In genomic region chr12:45074042-45074601, GRCm38 (mm10) we compare ENCODE assay signal across 8 mouse cellular contexts. TPM values are rescaled to one million over a fixed set of nuclear protein-coding genes. Genes with fewer than 3 reads are reported as not detected.
A peak's percentile ranks its signal among the peaks of the same experiment; 100 is the strongest.
DNase-seq lines count a peak whose midpoint lies in the region.

No protein-coding gene starts in this region.

- DNase-seq in adrenal gland, postnatal 25 days, result peak; percentile 81
- DNase-seq in embryo, embryonic 9.5 days (ENCODE audit: extremely low spot score), result peak; percentile 86
- peak; percentile 88 to 90 for DNase-seq in heart, adult 18-20 months
- DNase-seq in kidney, adult 18-20 months, result peak; percentile 88
- peak; percentile 83 for DNase-seq in limb, embryonic 10.5 days (ENCODE audit: low spot score)
- DNase-seq in mesoderm, embryonic 11.5 days (ENCODE audit: low read depth, low spot score), result peak; percentile 78
- DNase-seq in right cerebral cortex, postnatal 4 days, result peak; percentile 61
- no peak for DNase-seq in B cell, adult 2 months

- under 1% methylated on average over 51 of the region's 62 CpGs for WGBS in limb, embryonic 10.5 days

- peak overlapping the region; percentile 81 for H3K4me3 ChIP-seq in limb, embryonic 10.5 days

- H3K9me3 ChIP-seq in limb, embryonic 10.5 days (replicated peaks), result no peaks in the 10 kb centered on the region

- H3K27me3 ChIP-seq in limb, embryonic 10.5 days (ENCODE audit: low read depth, poor library complexity, severe bottlenecking), result peaks cover 15% of the 10 kb centered on the region; the same call in 1 of the 2 replicates

- H3K36me3 ChIP-seq in limb, embryonic 10.5 days, result no peaks in the 10 kb centered on the region

- peaks cover 24% of the 10 kb centered on the region for H3K4me1 ChIP-seq in limb, embryonic 10.5 days

- peak overlapping the region; percentile 95 for H3K27ac ChIP-seq in limb, embryonic 10.5 days

RNA-seq across cellular contexts. Expression of gene Stxbp6, which starts 0.4 kb away (rescaled TPM):
- 21.9 and 23.7 TPM in 2 replicates for total RNA-seq in adrenal gland, postnatal 25 days (2021)
- 10 to 100 TPM in 1 of 2 experiments, 1 to 10 TPM in 1; 6.0 to 10.2 TPM for total RNA-seq in heart, adult 18-20 months (2021)
- polyA plus RNA-seq in limb, embryonic 10.5 days (2016; fragmentation: Nextera tagmentation; extraction: Ambion mirVana), result 12.5 and 12.8 TPM in 2 replicates

Comparison
In these comparisons a context has a peak if more than half of its experiments do, and no peak if none do; other contexts are left out.
1. DNase-seq: peak in adrenal gland, postnatal 25 days (single experiment), embryo, embryonic 9.5 days (single experiment), heart, adult 18-20 months (2 of 2), kidney, adult 18-20 months (single experiment), limb, embryonic 10.5 days (single experiment), mesoderm, embryonic 11.5 days (single experiment) and right cerebral cortex, postnatal 4 days (single experiment); none in B cell, adult 2 months (0 of 2).